Mouse (Mus musculus) granulocyte monocyte progenitor cell, adult 5-6 weeks (primary cell): ENCODE measurements around the gene Mrpl58. TPM values are rescaled to one million over a fixed set of nuclear protein-coding genes. Genes with fewer than 3 reads are reported as not detected.
A peak's percentile ranks its signal among the peaks of the same experiment; 100 is the strongest.

Source experiments
- ATAC-seq: replicated peaks from 2 replicates; pipeline ENCODE4 v1.8.0; 2016; ENCODE audit warnings: mild to moderate bottlenecking, moderate TSS enrichment, inconsistent platforms; ENCODE audit not compliant: poor library complexity, severe bottlenecking
- total RNA-seq, 2 experiments: library from RNA; stranded (forward) in 1 of 2; stranded (reverse) in 1 of 2; fragments of 200-712, 200-1000 nt in 1 of 2; fragments of >200 nt in 1 of 2; fragmentation: Nextera tagmentation in 1 of 2; gene quantifications; 2 replicates each; pipeline ENCODE4 v1.2.3; 2014 to 2017

The Mrpl58 gene
- 73.3 and 77.9 TPM in 2 replicates for total RNA-seq (2014; fragmentation: Nextera tagmentation)
- 91.3 and 109 TPM in 2 replicates for total RNA-seq (2017)

- peak; percentile 87 for ATAC-seq
These were observed at the start of gene Mrpl58 for GRCm38 (mm10) chr11:115403338-115404124. Gene Mrpl58 (plus strand): TSS chr11:115403752.

GRCm38 (mm10) chr11:115354183-115354582 is 49.4 kb upstream of the Mrpl58 start:
- ATAC-seq = peak; percentile 75

DNA sequence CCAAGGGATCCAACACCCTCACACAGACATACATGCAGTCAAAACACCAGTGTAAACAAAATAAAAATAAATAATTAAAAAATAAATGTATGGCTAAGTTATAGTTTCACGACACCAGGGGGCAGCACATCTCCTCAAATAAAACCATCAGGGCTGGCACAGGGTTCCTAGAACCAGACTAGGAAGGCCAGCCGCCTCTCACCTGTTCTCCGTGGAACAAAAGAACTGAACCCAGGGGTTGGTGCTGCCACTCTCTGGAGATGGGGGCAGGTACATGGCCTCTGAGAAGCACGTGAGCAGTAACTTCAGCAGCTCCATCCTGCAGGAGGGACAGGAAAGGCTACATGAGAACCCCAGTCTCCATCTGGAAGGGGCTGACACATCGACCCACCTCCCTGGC is 45.1 kb upstream of the Mrpl58 start:
- ATAC-seq = peak; percentile 33; the same call in 1 of the 2 replicates

DNA sequence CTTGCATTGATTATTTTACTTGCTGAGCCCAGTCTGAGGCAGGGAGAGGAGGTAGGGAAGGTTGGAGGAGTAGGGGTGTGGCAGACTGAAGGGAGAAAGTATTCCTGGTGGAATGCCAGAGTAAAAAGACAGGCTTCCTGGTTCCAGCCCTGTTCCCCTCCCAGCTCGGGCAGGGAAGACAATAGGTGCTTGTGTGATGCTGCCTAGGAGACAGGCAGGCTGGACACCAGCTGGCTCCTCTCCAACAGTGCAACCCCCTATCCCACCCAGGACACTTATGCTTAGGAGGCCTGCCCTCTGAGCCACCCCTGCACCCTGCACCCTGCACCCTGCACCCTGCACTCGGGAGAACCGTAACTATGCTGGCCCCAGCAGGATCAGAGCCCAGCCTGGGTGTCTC is 44.3 kb upstream of the Mrpl58 start:
- ATAC-seq = peak; percentile 17

GRCm38 (mm10) chr11:115359726-115360125 is 43.8 kb upstream of the Mrpl58 start:
- ATAC-seq = peak; percentile 69

DNA sequence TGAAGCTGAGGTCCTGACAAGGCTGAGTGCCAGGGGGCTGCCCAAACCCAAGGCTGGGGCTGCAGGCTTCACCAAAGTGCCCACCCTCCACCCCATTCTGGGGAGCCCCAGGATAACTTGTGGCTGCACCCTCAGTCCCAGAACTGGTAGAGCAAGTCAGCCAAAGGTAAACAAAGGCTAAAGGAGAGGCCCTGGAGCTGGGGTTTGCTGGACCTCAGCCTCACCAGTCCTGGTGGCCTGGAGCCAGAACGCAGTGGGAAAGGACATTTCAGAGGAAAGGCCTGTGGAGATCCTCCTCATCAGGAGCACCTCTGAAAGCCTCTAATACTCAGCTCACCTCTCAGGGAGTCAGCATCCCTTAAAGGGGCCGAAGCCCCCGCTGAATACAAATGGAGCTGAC is 39.4 kb upstream of the Mrpl58 start:
- ATAC-seq = no peak

GRCm38 (mm10) chr11:115366039-115366705 is 37.4 kb upstream of the Mrpl58 start:
- no peak for ATAC-seq

- ATAC-seq = peak; percentile 20; the same call in 1 of the 2 replicates
These were observed 36.7 kb upstream of the Mrpl58 start for GRCm38 (mm10) chr11:115366706-115367394.

DNA sequence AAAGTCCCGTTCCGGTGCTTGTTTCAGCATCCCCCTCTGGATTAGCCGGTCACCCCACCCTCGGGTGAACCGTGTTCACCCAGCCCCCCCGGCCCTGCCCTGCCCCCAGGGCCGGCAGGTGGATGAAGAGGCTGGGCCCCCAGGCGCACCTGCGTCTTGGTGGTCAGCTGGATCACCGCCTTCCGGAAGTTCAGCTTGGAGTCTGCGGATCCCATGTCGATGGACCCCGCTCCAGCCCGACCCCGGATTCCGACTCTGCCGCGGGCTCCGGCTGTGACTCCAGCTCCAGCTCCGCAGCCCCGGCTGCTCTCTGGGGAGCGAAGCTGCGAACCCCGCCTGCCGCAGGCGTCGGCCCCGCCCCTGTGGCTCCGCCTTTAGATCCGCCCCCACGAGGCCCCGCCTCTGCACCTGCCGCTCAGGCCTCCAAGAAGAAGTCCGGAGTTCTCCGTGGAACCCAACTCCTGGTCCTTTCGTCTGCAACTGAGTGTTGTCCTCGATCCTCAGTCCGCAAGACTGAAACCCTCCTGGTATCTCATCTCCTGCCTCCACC is 36.1 kb upstream of the Mrpl58 start, which contains the start of gene Hid1:
TSS of gene Hid1 (minus strand) at position 362 of the 550 bp plus-strand sequence.
- peak; percentile 92 for ATAC-seq

DNA sequence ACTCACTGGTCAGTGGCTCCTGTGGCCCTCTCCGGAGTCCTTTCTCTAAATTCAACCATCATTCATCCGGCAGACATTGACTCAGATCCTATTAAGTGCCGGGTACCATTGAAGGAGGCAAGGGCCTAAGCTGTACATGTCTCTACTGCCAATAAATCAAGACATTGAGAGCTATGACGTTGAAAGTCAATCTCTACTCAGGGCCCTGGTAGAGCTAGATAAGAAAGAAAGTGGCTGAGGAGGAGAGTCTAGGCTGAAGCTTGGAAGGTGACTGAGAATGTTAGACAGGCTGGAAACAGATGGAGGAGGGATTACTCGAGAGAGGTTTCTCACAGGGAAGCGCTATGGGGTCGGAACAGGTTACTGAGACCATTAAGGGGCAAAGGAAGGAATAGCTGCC is 33.2 kb upstream of the Mrpl58 start:
- no peak for ATAC-seq

- no peak for ATAC-seq
These were observed 32.2 kb upstream of the Mrpl58 start for GRCm38 (mm10) chr11:115371354-115371753.

DNA sequence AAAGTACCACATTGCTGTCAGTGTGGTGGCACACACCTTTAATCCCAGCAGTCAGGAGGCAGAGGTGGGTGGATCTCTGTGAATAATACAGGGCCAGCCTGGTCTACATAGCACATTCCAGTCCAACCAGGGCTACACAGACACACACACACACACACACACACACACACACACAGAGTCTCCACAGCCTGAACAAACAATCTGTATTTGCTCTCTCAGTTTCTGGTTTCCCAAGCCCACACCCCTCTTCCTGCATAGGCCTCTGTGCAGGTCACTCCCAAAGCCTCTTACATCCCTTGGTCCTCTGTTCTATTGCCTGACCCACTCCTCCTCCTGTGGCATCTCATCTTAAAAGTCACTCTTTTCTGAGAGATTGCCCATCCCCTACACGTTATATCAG is 31.5 kb upstream of the Mrpl58 start:
- no peak for ATAC-seq

GRCm38 (mm10) chr11:115372737-115373136 is 30.8 kb upstream of the Mrpl58 start:
- ATAC-seq = no peak

GRCm38 (mm10) chr11:115373805-115374694 is 29.5 kb upstream of the Mrpl58 start:
- ATAC-seq = peak; percentile 70

DNA sequence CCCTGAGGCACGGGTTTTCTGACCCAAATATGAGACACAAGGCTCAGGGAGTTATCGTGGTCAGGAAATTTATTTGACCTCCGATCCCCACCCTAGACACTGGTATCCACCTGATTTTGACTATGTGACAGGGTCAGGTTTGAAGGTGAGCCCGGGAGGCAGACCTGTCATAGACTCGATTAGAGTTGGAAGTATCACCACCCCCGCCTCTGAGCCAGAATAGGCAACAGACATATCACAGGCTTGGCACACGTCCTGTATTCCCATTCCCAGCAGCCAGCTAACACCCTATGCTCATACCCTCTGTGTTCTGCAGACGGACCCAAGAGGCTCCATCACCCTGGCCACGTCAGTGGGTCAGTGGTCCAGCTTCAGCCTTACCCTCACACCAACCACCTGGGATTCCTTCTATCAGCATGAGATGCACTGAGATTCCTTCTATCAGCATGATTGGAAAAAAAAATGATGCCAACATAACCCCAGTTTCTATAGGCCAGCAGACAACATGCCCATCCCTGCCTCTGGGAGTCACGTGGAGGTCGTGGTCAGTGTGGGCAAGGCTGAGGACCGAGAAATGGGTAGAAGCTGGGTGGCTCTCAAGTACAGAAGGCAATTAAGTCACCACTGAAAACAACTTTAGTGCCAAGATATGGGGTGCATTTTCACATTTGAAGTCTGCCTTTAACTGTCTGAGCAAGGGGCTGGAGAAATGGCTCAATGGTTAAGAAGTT is 28.7 kb upstream of the Mrpl58 start:
- ATAC-seq = no peak

DNA sequence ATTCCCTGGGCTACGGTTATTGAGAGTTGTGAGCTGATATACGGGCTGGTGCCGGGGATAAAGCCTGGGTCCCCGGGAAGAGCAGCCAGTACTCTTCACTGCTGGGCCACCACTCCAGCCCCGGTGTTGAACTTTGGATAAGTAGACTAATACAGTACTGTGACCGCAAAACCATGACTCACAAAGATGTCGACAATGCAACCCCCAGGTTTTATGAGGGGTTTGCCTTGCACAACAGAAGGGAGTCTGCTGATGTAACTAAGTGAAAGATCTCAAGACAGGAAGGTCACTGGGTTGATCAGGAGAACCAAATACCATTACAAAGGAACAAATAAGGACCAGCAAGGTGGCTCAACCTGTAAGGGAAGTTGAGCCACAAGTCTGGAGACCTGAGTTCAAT is 26.8 kb upstream of the Mrpl58 start:
- ATAC-seq = peak; percentile 31

DNA sequence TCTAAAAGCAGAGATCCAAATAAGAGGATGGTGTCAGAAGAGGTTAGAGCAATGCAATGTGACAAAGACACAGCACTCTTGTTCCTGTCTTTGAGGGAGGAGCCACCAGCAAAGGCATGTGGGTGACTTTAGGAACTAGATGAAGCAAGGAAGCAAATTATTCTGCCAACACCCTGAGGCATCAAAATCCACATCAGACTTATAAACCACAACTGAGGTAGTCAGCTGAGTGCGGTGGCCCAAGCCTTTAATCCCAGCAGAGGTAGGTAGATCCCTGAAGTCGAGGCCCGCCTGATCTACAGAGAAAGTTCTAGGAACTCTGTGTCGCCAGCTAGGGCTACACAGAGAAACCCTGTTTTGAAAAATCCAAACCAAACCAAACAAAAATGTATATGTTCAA is 26.3 kb upstream of the Mrpl58 start:
- no peak for ATAC-seq

GRCm38 (mm10) chr11:115377854-115378253 is 25.7 kb upstream of the Mrpl58 start:
- no peak for ATAC-seq

DNA sequence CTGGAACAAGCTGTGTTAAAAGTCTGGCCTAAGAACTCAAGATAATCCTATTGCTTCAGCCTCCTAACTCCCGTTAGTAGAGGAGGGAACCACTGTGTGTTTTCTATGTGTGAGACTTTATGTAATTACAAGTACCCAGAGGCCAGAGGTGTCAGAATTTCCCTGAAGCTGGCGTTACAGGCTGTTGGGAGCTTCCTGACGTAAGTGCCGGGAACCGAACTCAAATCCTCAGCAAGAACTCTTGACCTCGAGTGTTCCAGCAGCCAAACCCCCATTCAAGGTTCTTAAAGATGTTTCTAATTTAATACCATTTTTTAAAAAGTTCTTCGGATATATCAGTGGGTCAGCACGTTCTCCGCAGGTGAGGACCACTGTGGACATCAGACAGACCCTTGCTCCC is 22.3 kb upstream of the Mrpl58 start:
- no peak for ATAC-seq
